Mouse (Mus musculus): ENCODE data around the gene Triap1. TPM values are rescaled to one million over a fixed set of nuclear protein-coding genes. Genes with fewer than 3 reads are reported as not detected.
A peak's percentile ranks its signal among the peaks of the same experiment; 100 is the strongest.

The Triap1 gene
- polyA plus RNA-seq, 1 experiment from 2014 or later = 29.6 TPM

DNA sequence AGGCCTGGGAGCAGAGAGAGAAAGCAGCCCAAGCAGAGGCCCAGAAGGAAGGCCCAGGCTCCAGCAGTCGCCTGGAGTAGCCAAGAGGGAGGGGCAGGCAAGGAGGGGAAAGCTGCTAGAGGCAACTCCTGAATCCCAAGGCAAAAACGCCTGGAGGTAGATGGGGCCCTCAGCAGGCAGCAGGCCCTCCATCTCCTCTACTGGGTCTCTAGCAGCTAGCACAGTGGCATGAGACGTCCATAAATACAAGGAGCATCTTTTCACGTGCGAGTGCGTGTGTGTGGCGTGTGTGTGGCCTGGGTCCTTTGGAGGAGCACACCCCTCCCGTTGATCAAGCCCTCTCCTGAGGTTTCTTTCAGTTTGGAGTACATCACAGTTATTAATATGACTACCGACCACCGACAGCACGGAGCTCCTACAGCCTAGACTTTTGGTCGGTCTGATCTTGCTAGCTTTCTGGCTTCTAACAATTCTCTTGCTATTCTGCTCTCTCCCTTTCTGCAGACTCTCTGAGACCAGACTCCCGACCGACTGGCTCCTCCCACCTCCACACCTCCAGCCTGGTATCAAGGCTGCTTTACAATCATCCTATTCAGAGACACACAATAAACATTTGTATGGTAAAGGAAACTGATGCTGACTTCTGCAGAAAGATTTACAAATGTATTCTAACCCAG lies 23.9 kb upstream of the Triap1 start:
- Histone ChIP-seq H3K9me3 (replicated peaks) (no peaks in the 10 kb centered on the region), H3K36me3 (replicated peaks) (no peaks in the 10 kb centered on the region), H3K4me1 (replicated peaks) (peaks cover 53% of the 10 kb centered on the region), H3K27ac (replicated peaks) (no peak overlapping the region), H3K4me2 (0 out of 2 replicates have a peak overlapping the region, but pooled peaks have one; percentile 19), H3K27me3 (no peaks in the 10 kb centered on the region), H3K9ac (no peak overlapping the region), H3K4me3 (replicated peaks) (no peak overlapping the region)
- ATAC-seq (ENCODE audit: insufficient read depth) = no peak
- 28% methylated on average over 14 of the region's 14 CpGs for WGBS (ENCODE audit: insufficient replicate concordance)

DNA sequence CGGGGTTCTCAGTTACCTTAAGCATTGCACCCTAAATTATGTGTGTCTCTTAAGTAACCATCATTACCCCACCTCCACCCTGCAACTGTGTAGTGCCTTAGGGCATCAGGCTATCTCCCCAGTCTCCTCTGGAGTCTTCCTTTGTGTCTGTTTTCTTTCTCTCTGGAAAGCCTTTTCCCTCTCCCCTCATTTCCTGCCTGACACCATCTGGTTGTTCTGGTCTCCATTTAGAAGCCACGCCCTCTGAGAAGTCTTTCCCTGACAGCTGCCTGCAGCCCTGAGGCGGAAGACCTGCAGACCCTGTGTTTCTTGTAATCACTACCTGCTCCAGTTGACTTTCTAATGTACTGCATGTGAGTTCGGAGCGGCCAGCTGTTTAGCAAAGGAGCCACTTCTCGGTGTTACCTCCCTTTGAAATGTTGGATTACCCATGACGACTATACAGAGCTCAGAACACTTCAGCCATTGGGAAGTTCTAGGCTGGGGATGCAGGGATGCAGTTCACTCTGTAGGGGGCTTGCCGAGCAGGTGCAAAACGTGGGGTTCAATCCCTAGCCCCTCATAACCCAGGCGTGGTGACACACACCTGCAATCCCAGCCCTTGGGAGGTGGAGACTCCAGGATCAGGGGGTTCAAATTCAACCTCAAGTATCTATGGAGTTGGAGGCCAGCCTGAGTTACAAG lies 23.2 kb upstream of the Triap1 start:
- H3K9me3 ChIP-seq (replicated peaks) = no peaks in the 10 kb centered on the region
- H3K9ac ChIP-seq = no peak overlapping the region
- no peaks in the 10 kb centered on the region for H3K27me3 ChIP-seq
- no peak overlapping the region for H3K27ac ChIP-seq (replicated peaks)
- H3K4me2 ChIP-seq = peak overlapping the region; percentile 19; the same call in 1 of the 2 replicates
- ATAC-seq (ENCODE audit: insufficient read depth) = no peak
- 20% methylated on average over 10 of the region's 10 CpGs for WGBS (ENCODE audit: insufficient replicate concordance)
- H3K4me3 ChIP-seq (replicated peaks) = no peak overlapping the region
- no peaks in the 10 kb centered on the region for H3K36me3 ChIP-seq (replicated peaks)
- peaks cover 46% of the 10 kb centered on the region for H3K4me1 ChIP-seq (replicated peaks)

DNA sequence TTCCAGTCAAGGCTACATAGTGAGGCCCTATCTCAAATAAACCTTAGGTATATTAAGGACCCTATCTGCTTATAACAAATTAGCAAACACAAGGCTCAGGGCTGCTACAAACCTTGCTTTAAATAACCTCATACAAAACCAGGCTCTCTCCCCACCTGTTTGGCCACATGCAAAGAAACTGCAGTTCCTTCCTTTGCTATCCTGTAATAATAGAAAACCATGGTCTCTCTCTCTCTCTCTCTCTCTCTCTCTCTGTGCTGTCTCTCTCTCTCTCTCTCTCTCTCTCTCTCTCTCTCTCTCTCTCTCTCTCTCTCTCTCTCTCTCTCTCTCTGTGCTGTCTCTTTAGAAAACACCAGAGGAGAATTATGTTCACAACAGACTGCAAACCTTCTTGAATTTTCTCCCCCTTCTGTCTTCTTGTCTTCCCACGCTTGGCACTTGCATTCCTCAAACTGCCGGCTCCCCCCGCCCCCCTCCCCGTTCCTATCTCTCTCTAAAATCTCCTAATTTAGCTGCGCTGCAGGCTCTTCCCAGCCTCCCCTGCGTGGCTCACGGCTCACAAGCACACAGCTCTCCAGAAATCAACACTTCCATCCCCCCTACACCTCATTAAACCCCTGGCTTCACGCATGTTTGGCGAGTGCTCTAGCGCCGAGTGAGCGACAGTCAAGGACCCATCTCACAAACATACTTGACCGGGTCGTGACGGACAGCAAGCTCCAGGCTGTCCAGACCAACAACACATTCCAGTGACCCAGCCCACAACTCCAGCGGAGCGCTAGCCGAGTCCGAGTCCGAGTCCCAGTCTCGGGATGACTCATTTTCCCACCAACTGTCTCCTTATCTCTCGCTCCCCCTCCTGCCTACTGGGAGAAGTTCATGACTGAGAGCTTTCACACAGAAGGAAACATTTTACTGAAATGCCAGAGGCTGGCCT lies 21.8 kb upstream of the Triap1 start:
- ATAC-seq (ENCODE audit: insufficient read depth) = peak; percentile 69; the same call in 1 of the 2 replicates
- no peaks in the 10 kb centered on the region for H3K27me3 ChIP-seq
- 2% methylated on average over 22 of the region's 22 CpGs for WGBS (ENCODE audit: insufficient replicate concordance)
- H3K4me3 ChIP-seq (replicated peaks) = peak overlapping the region; percentile 49
- peak overlapping the region; percentile 79 for H3K4me2 ChIP-seq
- no peaks in the 10 kb centered on the region for H3K36me3 ChIP-seq (replicated peaks)
- peak overlapping the region; percentile 55 for H3K9ac ChIP-seq
- H3K4me1 ChIP-seq (replicated peaks) = peaks cover 34% of the 10 kb centered on the region
- no peaks in the 10 kb centered on the region for H3K9me3 ChIP-seq (replicated peaks)
- H3K27ac ChIP-seq (replicated peaks) = 0 out of 2 replicates have a peak overlapping the region, but pooled peaks have one; percentile 4

DNA sequence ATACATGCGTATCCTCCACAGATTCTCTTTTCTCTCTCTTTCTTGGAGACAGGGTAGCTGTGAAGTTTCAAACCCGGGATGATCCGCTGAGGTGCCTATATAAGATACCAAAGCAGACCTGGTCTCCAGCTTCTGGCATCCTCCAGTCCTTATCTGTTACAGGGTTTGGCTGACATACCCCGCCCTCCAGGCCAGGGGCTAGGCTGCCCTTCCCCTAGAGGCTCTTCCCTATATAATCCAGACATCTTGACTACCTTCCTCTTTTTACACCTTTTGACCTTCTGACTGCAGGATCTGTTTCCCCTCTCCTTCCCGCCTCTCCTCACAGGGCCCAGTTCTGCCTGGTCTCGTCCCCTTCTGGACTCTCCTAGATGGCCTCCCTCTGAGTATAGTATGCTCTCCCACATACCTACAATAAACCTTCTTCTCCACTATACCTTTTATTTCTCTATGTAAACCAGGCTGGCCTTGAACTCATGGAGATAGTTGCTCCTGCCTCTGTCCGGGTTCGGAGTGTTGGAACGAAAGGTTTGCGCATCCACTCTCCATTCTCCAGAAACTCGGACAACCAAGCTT lies 14.7 kb upstream of the Triap1 start:
- 7% methylated on average over 11 of the region's 11 CpGs for WGBS (ENCODE audit: insufficient replicate concordance)
- H3K4me1 ChIP-seq (replicated peaks) = peaks cover 53% of the 10 kb centered on the region

DNA sequence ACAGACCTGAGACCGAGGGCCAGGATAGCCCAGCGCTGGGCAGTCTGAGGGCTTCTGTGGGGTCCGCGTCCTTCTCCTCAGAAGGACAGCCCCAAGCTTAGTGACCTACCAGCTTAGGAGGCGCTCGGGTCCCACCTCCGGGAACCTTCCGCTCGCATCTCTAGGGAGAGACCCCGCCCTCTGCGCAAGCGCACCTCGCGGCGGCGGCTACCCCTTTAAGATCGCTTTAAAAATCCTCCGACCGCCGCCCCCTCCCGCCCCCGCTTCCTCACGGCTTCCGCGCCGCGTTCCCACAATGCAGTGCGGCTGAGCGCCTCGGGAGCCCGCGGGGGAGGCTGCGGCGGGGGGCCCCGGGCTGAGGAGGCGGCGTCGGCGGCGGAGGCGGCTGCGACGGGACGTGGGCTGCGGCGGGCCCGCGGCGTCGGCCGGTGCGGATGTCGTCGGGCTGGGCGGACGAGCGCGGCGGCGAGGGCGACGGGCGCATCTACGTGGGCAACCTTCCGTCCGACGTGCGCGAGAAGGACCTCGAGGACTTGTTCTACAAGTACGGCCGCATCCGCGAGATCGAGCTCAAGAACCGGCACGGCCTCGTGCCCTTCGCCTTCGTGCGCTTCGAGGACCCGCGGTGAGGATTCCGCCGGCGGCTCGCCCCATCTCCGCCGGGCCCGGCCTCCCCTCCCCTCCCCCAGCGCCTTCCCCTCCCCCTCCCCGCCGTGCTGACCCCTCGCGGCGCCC lies 14.0 kb upstream of the Triap1 start, which contains the start of gene Srsf9:
Srsf9 (plus strand) TSS at position 303 of the 735 bp plus-strand sequence.
- Histone ChIP-seq H3K9me3 (replicated peaks) (no peaks in the 10 kb centered on the region), H3K4me1 (replicated peaks) (peaks cover 60% of the 10 kb centered on the region), H3K27ac (replicated peaks) (peak within 1 kb of the TSS; percentile 96), H3K27me3 (no peaks in the 10 kb centered on the region), H3K36me3 (replicated peaks) (peaks cover 29% of the 10 kb centered on the region), H3K4me3 (replicated peaks) (peak within 1 kb of the TSS; percentile 84), H3K9ac (peak within 1 kb of the TSS; percentile 97), H3K4me2 (peak within 1 kb of the TSS; percentile 86)
- WGBS (ENCODE audit: insufficient replicate concordance) = under 1% methylated on average over 85 of the region's 97 CpGs
- peak; percentile 90 for ATAC-seq (ENCODE audit: insufficient read depth)

More for the DNA sequence above, 14.7 kb upstream of the Triap1 start:
- Histone ChIP-seq H3K4me2 (peak overlapping the region; percentile 86), H3K27ac (replicated peaks) (peak overlapping the region; percentile 96), H3K4me3 (replicated peaks) (peak overlapping the region; percentile 84), H3K27me3 (no peaks in the 10 kb centered on the region), H3K9me3 (replicated peaks) (no peaks in the 10 kb centered on the region), H3K9ac (peak overlapping the region; percentile 97), H3K36me3 (replicated peaks) (peaks cover 22% of the 10 kb centered on the region)
- peak; percentile 83 for ATAC-seq (ENCODE audit: insufficient read depth)

DNA sequence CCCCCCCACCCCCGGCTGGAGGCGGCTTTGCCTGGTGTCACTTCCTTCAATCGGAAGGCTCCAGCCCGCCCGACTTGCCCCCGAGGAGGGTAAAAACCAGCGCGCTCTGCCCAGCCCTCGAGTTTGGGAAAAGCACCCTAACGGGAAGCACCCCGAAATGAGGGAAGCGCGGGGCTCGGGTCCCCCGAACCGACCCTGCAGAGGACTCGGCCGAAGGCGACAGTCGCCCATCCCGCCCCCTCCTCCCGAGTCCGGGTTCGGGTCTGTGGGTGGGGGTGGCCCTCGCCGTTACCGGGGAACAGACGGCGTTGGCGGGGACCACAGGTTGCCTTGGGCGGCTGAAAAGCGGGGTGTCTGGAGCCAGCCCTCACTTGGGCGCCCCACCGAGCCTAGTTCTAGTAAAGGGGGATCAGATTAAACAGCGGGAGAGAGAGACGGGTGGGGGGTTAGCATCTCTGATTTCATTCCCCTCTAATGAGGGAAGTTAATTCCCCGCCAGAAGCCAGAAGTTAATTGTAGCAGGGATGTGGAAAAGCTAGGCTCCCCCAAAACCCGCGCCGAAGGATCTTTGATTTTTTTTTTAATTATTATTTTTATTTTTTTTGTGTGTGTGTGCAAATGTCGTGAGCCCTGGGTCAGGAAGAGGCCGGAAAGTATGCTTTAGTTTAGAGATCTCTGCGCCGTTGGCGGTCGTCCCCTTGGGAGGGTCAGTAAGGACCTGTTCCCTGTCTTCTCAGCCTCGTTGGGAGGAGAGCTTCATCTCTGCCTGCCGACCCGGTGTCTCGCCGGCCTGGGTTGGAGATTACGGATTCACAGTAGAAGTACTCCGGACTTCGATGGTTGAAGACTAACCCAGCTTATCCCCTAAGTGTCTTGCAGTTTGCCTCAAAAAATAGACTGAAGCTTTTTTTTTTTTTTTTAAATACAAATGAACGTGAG lies 13.1 kb upstream of the Triap1 start:
- under 1% methylated on average over 55 of the region's 55 CpGs for WGBS (ENCODE audit: insufficient replicate concordance)
- no peaks in the 10 kb centered on the region for H3K9me3 ChIP-seq (replicated peaks)
- no peaks in the 10 kb centered on the region for H3K27me3 ChIP-seq
- H3K4me1 ChIP-seq (replicated peaks) = peaks cover 68% of the 10 kb centered on the region
- peak overlapping the region; percentile 86 for H3K4me2 ChIP-seq
- H3K36me3 ChIP-seq (replicated peaks) = peaks cover 37% of the 10 kb centered on the region
- H3K27ac ChIP-seq (replicated peaks) = peak overlapping the region; percentile 96
- H3K4me3 ChIP-seq (replicated peaks) = peak overlapping the region; percentile 84
- H3K9ac ChIP-seq = peak overlapping the region; percentile 97
- 0 out of 2 replicates have a peak, but pooled peaks have one; percentile 0 for ATAC-seq (ENCODE audit: insufficient read depth)

DNA sequence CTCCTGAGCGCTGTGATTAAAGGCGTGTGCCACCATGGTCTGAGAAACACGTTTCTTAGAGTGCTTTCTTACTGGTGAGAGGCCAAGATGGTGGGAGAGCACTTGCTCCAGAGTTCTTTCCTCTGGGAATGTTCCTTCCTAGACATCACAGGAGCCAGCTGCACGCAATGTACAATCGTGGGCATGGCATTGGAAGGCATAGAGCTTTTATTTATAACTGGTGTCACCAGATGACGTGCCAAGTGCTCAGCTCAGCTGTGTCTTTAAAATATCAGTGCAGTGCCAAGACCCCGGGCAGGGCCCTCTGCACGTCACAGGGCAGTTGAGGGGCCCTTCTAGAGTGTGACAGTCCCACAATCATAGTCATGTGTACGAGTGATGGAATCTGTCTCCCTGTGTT lies 10.1 kb upstream of the Triap1 start:
- 72% methylated on average over 9 of the region's 9 CpGs for WGBS (ENCODE audit: insufficient replicate concordance)
- Histone ChIP-seq H3K4me2 (no peak overlapping the region), H3K27ac (replicated peaks) (peak overlapping the region; percentile 46; the same call in 1 of the 2 replicates), H3K27me3 (no peaks in the 10 kb centered on the region), H3K4me1 (replicated peaks) (peaks cover 86% of the 10 kb centered on the region), H3K9me3 (replicated peaks) (no peaks in the 10 kb centered on the region), H3K4me3 (replicated peaks) (no peak overlapping the region), H3K9ac (no peak overlapping the region; the same call in 1 of the 2 replicates), H3K36me3 (replicated peaks) (peaks cover 68% of the 10 kb centered on the region)
- ATAC-seq (ENCODE audit: insufficient read depth) = no peak

DNA sequence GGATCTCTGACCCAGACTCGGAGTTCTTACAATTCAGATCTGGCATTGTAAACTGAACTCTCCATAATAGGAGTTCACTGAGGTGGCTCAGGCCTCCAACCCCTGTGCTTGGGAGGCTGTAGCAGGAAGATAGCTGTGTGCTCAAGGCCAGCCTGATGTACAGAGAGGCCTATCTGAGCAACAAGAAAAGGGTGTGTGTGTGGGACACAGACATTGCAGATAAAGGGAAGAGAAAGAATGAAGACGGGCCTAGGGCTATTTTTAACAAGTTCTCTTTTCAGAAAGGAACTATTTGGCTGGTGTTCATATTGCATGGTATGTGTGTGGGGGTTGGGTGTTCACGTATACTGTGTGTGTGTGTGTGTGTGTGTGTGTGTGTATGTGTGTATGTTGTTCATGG lies 7.4 kb upstream of the Triap1 start:
- peak overlapping the region; percentile 19 for H3K4me3 ChIP-seq (replicated peaks)
- H3K9me3 ChIP-seq (replicated peaks) = no peaks in the 10 kb centered on the region
- ATAC-seq (ENCODE audit: insufficient read depth) = peak; percentile 95
- H3K27ac ChIP-seq (replicated peaks) = peak overlapping the region; percentile 89
- no peaks in the 10 kb centered on the region for H3K27me3 ChIP-seq
- peaks cover 91% of the 10 kb centered on the region for H3K4me1 ChIP-seq (replicated peaks)
- H3K36me3 ChIP-seq (replicated peaks) = peaks cover 86% of the 10 kb centered on the region
- H3K4me2 ChIP-seq = peak overlapping the region; percentile 54
- WGBS (ENCODE audit: insufficient replicate concordance) = 13% methylated on average over 3 of the region's 3 CpGs
- H3K9ac ChIP-seq = peak overlapping the region; percentile 38

DNA sequence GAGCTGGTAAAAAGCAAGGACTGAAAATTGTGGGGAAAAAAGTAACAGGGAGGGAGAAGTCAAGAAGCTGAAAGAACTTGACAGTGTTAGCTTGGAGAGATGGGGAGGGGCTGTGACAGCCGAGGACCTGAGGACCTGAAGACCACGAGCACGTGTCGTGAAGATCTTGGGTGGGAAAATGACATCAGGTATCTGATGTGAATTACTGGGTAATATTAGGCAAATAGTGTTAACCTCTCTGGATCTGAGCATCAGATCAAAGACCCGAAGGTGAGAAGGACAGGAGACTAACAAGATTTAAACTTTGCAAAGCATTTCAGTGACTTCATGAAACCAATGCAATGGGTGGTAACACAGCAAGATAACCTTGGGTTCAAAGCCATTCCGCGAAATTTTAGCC lies 1.0 kb upstream of the Triap1 start:
- H3K36me3 ChIP-seq (replicated peaks) = peaks cover 57% of the 10 kb centered on the region
- no peaks in the 10 kb centered on the region for H3K27me3 ChIP-seq
- no peak for ATAC-seq (ENCODE audit: insufficient read depth)
- 9% methylated on average over 7 of the region's 7 CpGs for WGBS (ENCODE audit: insufficient replicate concordance)
- peak overlapping the region; percentile 88 for H3K4me3 ChIP-seq (replicated peaks)
- no peaks in the 10 kb centered on the region for H3K9me3 ChIP-seq (replicated peaks)
- peak overlapping the region; percentile 89 for H3K9ac ChIP-seq
- H3K27ac ChIP-seq (replicated peaks) = peak overlapping the region; percentile 89; the same call in 1 of the 2 replicates
- peaks cover 62% of the 10 kb centered on the region for H3K4me1 ChIP-seq (replicated peaks)
- H3K4me2 ChIP-seq = peak overlapping the region; percentile 84

Data from liver, embryonic 15.5 days (tissue).